Mouse (Mus musculus) spleen, adult 18-20 months (tissue): ENCODE measurements at regions not wholly inside any gene's neighbourhood (a gene's known extent, or its start where the extent isn't known, plus 50 kb on each side); places are given as distances from the start of the nearest gene placed in this dataset.

Experiments
- DNase-seq, 2 experiments: peaks; one replicate each; pipeline ENCODE4 v3.0.0; 2022; ENCODE audit warnings: mixed read lengths in 2 of 2

GRCm38 (mm10) chrX:99415701-99416100 lies 55.4 kb downstream of the Pja1 start:
- DNase-seq, result no peak

- no peak for DNase-seq
These were observed 60.1 kb downstream of the Pja1 start for GRCm38 (mm10) chrX:99410942-99411341.

- DNase-seq, result no peak
These were observed 61.2 kb downstream of the Pja1 start for GRCm38 (mm10) chrX:99409858-99410257.

DNA sequence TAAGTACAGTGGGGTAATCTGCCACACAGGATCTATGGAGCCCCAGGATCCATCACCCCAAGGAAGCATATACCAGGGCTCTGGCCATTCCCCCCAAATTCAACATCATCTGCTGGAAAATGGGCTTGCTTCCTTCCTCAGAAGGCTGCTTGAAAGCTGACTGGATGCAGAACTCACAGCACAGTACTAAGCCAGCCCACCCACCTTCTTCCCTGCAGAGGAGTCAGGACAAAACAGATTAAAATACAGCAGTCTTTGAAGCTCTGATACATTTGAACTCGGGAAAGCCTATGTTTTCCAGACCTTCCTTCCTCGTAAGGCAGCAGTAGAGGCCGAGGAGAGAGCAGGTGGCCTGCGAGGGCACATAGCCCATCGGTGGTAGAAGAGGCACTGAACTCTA lies 61.7 kb downstream of the Pja1 start:
- no peak for DNase-seq

GRCm38 (mm10) chrX:99408804-99409203 lies 62.3 kb downstream of the Pja1 start:
- DNase-seq, result no peak

DNA sequence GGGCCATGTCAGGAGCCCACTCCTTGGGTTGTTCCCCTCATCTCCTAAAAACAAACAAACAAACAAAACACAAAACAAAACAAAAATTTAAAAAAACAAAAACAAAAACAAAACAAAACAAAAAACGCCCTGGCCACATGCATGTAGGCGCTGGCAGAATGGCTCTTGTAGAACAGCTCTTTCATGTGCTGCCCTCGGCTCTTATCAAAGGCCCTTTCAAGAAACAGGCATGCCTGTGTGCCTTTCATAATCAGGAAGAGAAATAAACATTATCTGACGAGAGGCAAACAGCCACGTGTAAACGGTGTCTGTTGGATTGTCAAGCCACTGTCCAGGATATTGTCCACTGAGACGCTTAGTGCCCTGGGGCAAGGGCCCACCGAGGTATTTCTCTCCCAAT lies 65.2 kb downstream of the Pja1 start:
- no peak for DNase-seq

- DNase-seq, result no peak
These were observed 67.4 kb downstream of the Pja1 start for GRCm38 (mm10) chrX:99403521-99404149.

- peak in 1 of 2 experiments; percentile 10 for DNase-seq
These were observed 68.1 kb downstream of the Pja1 start for GRCm38 (mm10) chrX:99402841-99403520.

- no peak for DNase-seq
These were observed 73.7 kb downstream of the Pja1 start for GRCm38 (mm10) chrX:99397344-99397743.

DNA sequence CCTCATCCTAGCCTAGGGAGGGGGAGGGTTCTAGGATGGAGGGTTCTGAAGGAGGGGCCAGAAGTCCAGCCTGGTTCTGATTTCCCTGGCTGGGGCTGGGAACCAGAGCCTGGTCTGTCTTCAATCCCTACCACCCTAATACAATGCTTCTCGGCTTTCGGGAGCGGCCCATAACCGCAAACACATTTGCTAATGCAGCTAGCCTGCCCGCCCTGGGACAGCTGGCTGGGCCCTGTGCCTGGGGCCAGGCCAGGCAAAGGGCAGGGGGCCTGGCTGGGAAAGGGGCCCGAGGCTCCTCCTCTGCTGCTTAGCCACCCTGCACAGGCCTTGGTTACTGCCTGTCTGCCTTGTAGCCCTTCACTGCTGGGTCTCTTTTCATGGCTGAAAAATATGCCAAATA lies 74.9 kb downstream of the Pja1 start:
- no peak for DNase-seq

DNA sequence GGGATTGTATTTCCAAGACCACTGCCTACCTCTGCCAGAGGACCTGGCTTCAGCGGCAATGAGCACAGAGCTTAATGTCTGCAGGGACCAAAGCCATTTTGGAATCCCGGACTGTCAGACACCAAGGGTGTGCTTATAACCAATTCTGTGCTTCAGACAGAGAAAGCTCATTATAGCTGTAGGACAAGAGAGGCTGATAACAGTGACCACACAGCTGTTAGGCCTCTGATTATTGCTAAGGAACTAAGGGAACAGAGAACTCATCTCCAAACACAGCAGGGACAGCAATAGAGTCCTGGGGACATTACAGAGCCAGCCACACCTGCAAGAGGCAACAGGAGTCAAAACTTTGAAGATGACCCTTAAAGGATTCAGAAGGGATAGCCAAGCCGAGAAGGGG lies 76.0 kb downstream of the Pja1 start:
- DNase-seq, result no peak

- DNase-seq, result no peak
These were observed 79.4 kb downstream of the Pja1 start for GRCm38 (mm10) chrX:99391628-99392027.

DNA sequence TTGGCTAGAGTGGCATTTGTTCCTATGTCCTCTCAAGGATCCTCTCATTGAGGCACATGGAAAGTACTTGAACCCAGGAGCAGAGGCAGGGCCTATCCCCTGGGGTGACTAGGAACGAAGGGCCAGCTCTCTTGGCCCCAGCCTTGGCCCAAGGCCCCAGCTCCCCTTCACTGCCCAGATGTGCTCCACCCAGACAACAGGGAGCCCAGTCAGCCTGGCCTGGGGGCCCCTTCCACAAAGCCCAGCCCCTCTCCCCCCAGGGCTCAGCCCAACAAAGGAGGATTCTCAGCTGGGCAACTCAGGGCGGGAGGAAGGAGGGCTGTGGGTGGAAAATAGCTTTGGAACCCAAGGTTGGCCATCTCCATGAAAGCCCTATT lies 80.6 kb downstream of the Pja1 start:
- DNase-seq, result no peak

DNA sequence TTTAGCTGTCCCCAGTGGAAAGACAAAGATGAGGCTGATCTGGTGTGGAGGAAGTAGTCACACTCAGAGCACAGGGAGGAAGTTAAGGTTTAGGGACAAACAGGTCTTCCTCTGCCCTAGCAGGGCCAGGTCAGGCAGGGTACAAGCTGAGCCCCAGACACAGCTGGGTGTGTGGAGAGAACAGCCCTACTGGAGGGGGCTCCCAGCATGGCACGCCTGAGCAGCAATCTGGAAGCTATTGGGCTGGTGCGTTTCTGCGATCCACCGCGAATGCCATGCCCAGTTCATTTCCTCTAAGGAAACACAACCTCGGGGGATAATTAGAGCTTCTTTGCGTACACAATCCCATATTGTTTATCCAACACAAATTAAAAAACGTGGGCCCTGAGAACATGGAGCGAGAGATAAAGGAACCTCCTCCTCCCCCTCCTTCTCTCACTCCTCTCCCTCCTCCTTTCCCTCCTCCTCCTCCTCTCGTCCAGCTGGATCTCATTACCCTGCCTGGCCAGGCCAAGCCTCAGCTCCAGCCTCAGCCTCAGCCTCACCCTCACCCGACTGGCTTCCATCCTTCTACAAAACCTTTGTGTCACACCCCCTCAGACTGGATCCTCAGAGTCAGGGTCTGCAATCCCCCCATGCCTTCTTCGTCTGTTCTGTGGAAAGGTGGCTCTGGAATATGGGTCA lies 81.2 kb downstream of the Pja1 start:
- DNase-seq, result no peak

- no peak for DNase-seq
These were observed 100.4 kb downstream of the Pja1 start for GRCm38 (mm10) chrX:99370711-99371110.

GRCm38 (mm10) chrX:99369258-99369900 lies 101.7 kb downstream of the Pja1 start:
- no peak for DNase-seq

DNA sequence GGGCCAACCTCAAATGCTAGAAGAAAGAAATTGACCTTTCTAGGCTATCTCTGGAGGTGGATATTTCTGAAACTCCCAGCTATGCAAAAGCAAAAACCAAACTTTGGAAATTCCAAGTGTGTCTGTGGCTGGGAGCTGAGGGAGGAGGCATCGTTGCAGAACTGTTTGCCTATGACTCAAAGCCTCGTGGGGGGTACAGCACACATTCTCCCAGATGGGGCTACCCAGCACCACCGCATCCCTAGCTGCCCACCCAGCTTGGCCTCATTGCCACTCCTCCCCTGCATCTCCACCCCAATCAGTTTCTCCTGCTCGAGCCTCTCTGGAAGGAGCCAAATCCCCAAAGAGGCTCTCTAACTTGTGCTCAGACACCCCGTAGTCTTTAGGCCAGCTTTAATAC lies 107.0 kb downstream of the Pja1 start:
- no peak for DNase-seq

GRCm38 (mm10) chrX:99360095-99360890 lies 110.8 kb downstream of the Pja1 start:
- no peak for DNase-seq

GRCm38 (mm10) chrX:99358784-99359183 lies 112.3 kb downstream of the Pja1 start:
- DNase-seq, result peak in 1 of 2 experiments; percentile 2

- no peak for DNase-seq
These were observed 112.9 kb downstream of the Pja1 start for GRCm38 (mm10) chrX:99358051-99358617.

DNA sequence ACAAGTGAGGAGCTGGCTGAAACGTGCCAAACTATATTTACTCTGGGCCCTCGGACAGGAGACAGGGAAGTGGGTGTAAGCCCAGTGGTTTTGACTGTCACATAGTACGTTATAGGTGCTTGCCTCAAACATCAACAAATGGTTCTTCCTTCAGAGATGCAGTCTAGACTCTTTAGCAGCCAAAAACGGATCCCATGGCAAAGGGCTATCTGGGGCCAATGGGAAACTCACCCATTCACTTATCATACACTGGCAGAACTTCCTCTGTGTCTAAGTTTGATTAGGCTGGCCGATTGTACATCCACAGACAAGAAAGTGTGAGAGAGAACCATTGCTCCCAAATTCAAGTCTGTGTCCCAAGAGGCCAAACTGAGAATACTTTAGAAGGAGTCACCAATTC lies 115.9 kb downstream of the Pja1 start:
- no peak for DNase-seq

DNA sequence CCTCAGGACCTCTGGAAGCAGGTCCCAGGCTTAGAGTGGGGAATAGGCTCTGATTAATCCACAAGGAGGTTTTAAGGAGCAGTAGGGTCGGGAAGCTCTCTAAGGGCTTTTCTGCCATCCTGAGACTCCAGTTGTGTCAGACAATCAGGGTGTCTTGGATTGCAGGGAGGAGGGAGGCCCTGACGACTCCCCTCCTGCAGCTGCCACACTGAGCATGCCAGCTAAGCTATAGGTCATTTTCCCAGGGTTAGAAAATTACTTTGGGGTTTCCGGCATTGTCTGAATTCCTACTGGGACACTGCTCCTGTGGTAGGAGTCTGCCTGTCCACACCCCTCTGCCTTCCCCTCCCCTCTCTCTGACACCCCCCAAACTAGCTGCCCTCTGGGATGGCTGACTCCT lies 120.8 kb downstream of the Pja1 start:
- DNase-seq, result no peak

DNA sequence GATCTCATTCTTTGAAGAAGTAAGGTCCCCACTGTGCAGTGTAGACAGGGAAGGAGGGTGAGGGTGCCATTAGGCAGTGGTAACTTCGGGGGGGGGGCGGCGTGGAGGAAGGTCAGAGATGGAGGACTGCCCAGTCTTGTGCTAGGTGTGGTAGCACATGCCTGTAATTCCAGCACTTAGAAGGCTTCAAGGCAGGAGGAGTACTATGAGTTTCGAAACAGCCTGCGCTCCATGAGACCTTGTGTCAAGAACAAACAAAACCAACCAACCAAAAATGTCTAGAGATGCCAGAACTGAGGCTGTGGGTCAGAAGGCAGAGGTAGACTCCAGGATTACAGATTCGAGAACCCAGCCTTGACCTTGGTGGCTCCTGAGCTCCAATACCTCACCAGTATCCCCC lies 130.8 kb downstream of the Pja1 start:
- DNase-seq, result no peak
